Mouse (Mus musculus): ENCODE results near the gene B4galnt2.

DNA sequence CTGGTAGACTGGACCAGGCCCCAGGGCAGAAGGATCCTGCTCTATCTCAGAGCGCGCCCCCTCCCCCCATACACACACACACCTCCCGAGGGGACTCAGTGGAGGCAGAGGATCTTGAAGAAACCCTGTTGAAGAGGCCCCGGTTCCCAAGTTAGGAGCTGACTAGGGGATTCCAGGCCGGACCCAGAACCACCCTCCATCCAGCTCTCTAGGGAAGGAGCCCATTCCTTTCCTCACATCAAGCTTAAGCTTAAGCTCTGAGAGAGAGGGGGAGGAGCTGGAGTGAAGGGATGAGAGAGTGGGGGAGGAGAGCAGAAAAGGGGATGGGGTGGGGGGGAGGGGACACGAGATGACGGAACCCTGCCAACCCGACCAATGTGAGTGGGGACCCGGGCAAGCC, 43.6 kb upstream of the B4galnt2 start:
- no peak for TF ChIP-seq POLR2A (IDR thresholded peaks at IDR 0.05; ENCODE audit: insufficient read length, low read depth)
- no peak for TF ChIP-seq SRF (IDR thresholded peaks at IDR 0.05; ENCODE audit: control insufficient read depth, insufficient read length, low read depth)
- TF ChIP-seq MYOD1 (IDR thresholded peaks at IDR 0.05; ENCODE audit: control insufficient read depth in 1 of 3, insufficient read length in 2 of 3, low read depth in 2 of 3) = no peak
- TF ChIP-seq MYOG (IDR thresholded peaks at IDR 0.05; ENCODE audit: control insufficient read depth in 1 of 3, insufficient read depth in 1 of 3, insufficient read length in 2 of 3, low read depth in 2 of 3) = no peak

Measured in myocyte (in vitro differentiated cells).